Mouse (Mus musculus) left cerebral cortex, postnatal 36 days (tissue): ENCODE measurements around the gene Gm28035. TPM values are rescaled to one million over a fixed set of nuclear protein-coding genes. Genes with fewer than 3 reads are reported as not detected.
A peak's percentile ranks its signal among the peaks of the same experiment; 100 is the strongest.

Source experiments
- DNase-seq, 2 experiments: peaks; one replicate each; pipeline ENCODE4 v3.0.0; 2021 to 2022; ENCODE audit warnings: low spot score in 2 of 2, mixed read lengths in 1 of 2
- intact Hi-C: fragments of 180-260 bp; cut with DNase I; formaldehyde crosslinking; loops from one replicate; pipeline ENCODE4 v1.15.1; 2025
- total RNA-seq, 2 experiments: library from RNA; stranded (reverse); gene quantifications; 2 replicates each; pipeline ENCODE4 v1.2.3; 2021

The Gm28035 gene
- total RNA-seq, 2 experiments from 2014 or later = 7.8 to 13.6 TPM

DNA sequence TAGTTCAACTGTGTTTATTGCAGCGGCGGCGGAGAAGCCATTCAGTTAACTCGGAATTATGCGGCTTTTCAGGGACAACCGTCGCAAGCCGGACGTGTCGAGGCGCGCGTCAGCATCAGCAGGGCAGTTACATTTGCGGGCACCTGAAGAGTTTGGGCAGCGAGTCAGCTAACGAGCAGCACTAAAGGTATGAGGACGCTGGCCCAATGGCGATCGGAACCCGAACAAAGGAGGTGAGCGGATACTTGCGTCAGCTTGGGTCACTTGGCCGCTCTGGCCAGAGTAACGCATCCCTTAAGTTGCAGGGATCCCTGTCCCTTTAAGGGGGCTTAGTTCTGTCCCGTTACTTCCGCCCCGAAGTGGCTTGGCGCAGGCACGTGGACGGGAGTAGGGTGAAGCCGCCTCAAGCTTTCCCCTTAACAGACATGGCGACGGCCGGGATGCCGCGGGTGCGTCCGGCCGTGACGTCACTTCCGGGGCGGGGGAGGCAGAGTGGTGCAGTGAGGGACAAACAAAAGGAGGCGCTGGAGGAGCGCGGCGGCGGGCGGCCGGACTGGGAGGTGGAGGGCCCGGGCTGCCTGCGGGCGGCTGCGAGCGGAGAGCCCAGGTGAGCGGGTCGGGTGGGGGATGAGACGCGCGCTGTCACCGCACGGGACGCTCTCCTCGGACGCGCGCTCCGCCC is 3.0 kb upstream of the Gm28035 start, which contains the start of gene Lrrc8a:
Gene Lrrc8a (plus strand): TSS at position 517 of the 682 bp plus-strand sequence.
- intact Hi-C loops = loop anchor here (1.0 to 10.0 kb wide), 3 partner anchors 31 to 63 kb away; partner anchors contain the start of genes Endog, Kyat1 and Spout1
- peak; percentile 100 for DNase-seq

DNA sequence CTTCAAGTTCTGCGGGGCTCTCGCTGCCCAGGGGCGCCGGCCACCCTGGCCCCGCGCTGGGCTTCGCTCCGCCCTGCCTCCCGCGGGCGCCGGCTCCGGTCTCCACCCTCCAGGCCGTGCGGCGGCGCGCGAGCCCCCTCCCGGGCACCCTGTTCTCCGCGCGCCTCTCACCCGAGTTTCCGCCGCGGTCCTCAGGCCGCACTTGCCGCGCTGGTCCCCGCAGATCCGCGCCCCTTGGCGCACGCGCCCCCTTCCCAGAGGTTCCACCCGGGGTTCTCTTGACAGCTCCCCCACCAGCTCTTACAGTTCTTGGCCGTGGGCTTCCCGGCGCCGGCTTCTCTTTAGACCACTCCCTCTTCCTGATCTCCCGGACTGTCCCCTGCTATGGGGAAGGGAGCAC is 2.5 kb upstream of the Gm28035 start:
- peak; percentile 71 to 73 for DNase-seq
- intact Hi-C loops = loop anchor here (1.0 to 10.0 kb wide), 3 partner anchors 31 to 63 kb away; partner anchors contain the start of genes Endog, Kyat1 and Spout1

DNA sequence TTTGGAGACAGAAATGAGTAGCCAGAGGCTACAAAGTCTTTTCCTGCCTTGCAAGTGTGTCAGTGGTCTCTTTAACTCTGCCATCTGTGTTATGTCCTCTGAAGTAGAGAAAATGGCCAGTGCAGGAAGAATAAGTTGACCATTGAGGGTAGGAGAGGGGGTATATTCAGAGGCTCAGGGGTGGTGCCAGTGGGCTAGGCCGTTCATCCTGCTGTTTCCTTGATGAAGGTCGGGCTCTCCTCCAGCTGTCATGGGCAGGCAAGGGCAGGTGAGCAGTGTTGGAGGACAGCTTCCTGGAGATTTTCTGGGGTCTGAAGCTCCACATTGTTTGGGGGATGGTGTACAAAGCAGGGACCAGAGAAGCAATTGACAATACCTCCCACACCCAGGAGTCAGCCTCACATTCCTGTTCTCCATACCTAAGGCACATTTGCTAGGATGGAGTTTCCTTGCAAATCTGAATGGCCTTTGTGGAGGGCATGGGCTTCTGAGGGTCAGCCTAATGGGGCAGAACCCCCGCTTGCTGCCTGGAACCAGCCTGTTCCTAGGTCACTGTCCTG is 1.4 kb upstream of the Gm28035 start:
- intact Hi-C loops = loop anchor here (10.0 kb wide), 1 partner anchor 64 kb away; the partner anchor contains the start of genes Endog and Spout1
- no peak for DNase-seq

DNA sequence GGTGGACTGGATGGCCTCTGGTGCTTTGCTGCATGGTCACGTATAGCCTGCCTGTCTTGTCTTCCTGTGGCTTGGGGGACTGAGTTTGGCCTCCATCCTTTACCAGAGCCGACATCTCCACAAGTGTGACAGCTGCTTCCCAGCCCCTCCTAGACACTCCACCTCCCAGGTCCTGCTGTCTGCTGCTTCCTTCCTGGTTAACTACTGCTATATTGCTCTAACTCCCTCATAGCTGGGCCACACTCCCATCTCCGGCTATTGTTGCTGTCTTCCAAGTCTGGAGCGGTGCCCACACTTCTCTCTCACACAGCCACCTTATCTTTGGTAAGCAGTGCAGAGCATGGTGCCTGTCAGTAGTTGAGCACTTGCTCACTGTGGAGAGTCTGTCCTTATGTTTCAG is 590 bp upstream of the Gm28035 start:
- intact Hi-C loops = loop anchor here (10.0 kb wide), 1 partner anchor 65 kb away; the partner anchor contains the start of genes Endog and Spout1
- DNase-seq = no peak

DNA sequence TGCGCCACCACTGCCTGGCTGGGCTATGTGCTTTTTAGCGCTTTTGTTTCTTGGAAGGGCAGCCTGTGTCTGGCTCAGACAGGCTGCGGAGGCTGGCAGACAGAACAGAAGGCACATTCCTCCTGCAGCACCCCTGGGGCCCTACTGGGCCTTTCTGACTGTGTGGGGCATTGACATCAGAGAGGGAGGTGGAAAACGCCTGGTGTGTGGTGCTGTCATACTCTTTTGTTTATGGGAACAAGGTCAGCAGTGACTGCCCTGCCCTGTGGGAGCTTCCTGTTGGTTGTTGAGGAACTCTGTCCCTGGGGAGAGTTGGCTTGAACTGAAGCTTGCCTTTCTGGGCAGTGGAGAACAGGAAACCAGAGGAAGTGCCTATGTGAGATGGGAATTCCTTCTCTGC is 2.1 kb downstream of the Gm28035 start:
- no peak for DNase-seq
- intact Hi-C loops = no loop called here

DNA sequence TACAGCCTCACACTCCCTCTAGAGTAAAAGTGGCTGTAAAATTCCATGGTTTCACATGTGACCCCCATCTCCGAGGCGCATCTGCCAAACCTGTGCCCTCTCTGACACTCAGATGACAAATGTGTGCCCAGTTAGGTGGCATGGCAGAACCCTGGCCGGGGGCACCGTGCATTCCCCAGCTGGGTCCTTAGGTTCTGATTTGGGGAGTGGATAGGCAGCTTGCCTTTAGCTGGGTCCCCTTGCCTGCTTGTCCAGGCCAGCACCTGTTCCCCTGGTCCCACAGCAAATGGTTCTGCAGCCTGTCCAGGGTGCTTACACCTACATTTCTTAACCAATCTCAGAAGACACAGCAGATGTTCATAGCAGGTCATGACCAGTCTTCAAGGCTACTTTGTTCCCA is 3.0 kb downstream of the Gm28035 start:
- DNase-seq = no peak
- intact Hi-C loops = no loop called here

DNA sequence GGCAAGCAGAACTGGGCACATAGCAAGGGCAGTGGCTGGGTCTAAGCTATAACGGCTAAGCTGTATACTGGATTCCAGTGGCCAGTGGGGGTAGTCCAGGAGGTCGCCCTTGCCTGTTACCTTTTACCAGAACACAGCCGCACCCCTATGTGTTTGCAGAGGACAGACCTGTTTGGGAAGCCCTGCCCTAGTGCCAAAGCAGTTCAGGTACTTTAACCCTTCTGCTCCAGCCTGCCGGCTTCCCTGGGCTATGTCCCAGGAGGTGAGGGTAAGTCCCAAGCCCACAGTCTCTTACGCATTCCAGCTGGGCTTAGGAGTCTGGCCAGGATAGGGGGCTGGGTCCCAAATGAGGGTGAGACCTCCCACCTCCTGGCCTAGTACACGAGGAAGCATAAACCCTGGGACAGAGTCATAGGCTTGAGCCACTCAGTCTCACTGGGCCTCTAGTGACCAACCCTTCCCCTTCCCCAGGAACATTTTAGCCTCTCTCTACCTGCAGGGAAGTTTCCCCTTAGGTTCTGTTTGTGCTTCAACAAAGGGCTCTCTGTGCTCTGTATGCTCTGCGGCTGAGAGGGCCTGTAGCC is 4.3 kb downstream of the Gm28035 start:
- intact Hi-C loops = no loop called here
- no peak for DNase-seq

DNA sequence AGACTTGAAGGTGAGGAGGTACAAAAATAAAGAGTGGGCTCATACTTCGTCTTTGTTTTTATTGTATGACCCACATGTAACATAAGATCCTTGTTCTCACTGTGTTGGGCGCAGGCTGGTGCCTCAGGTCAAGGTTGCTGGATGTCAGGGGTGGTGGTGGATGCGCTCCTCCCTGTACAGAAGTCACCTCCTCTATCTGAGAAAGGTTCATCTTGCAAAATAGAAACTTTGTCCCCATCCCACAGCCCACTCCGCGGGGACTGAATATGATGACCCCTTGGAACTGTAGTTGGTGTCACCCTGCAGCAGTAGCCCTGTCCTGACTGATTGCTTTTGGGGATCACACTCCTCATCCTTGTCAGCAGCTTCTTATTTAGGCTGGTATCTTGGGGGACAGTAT is 6.7 kb downstream of the Gm28035 start:
- no peak for DNase-seq
- intact Hi-C loops = no loop called here

DNA sequence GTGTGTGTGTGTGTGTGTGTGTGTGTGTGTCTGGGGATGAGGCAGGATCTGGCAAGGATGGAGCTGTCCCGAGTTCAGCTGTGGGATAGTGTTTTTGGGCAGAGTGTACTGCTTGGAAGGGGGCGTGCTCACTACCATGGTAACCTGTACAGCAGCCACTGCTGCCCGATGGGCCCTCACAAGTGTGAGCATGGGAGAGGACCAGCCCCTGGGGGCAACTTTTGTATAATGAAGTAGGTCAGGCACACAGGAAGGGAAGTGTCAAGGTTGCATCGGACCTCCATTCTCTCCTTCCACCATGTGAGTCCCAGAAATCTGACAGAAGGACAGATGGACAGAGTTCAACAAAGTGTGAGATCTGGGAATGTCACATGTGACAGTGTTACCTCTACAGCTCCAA is 7.3 kb downstream of the Gm28035 start:
- DNase-seq = no peak
- intact Hi-C loops = no loop called here

DNA sequence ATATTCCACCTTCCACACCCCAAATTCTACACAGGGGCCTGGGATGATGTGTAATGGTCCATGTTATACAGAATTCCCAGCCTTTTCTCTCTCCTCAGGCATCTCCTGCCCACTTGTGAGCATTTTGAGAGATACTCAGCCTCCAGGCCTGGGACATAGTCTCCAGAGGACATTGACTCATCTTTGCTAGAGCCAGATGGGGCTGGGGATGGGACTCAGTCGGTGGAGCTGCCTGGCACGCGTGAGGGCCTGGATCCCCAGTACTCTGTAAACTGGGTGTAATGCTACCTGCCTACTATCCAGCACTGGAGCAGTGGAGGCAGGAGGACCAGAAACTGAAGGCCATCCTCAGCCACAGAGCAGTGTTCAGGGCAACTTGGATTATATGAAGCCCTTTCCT is 8.8 kb downstream of the Gm28035 start:
- DNase-seq = no peak
- intact Hi-C loops = no loop called here

DNA sequence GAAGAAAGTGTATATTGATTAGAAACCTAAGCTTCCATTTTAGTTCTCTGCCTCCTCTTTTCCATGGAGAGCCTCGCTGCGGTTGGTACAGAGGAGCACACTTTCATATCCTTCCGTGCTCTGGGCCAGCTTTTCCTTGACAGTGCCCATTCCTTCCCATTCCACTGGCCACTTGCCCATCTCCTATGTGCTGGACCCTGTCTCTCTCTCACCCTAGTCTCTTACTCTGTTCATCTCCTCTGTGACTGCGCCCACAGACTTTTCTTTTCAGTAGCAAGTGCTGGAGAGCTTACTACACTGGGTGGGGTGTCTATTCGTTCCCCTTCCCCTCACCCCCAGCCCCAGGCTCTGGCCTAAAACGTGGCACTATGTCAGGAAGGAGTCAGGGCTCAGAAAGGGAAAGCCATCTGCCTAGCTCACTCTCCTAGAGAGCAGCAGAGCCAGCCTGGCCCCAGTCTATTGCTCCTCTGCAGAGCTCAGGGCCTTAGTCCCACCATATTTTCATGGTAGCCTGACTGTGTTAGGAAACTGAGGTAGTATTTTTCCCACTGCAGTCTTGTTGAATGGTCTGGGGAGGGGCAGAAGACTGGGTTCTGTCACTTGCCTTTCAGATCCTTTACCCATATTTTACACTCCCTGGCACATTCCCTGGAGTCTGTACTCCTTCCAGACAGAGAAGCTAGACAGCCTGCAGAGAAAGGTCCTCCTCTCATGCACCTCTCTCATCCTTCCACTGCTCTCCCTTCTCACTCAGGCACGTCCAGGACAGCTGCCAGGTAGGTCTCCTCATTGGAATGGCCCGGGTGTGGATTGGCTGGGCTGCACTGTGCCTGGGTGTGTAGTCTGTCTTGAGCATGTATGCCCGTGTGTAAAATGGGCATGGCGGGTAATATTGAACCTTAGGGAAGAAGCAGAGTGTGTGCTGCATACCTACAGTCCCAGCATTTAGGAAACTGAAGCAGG is 10.1 kb downstream of the Gm28035 start:
- no peak for DNase-seq

DNA sequence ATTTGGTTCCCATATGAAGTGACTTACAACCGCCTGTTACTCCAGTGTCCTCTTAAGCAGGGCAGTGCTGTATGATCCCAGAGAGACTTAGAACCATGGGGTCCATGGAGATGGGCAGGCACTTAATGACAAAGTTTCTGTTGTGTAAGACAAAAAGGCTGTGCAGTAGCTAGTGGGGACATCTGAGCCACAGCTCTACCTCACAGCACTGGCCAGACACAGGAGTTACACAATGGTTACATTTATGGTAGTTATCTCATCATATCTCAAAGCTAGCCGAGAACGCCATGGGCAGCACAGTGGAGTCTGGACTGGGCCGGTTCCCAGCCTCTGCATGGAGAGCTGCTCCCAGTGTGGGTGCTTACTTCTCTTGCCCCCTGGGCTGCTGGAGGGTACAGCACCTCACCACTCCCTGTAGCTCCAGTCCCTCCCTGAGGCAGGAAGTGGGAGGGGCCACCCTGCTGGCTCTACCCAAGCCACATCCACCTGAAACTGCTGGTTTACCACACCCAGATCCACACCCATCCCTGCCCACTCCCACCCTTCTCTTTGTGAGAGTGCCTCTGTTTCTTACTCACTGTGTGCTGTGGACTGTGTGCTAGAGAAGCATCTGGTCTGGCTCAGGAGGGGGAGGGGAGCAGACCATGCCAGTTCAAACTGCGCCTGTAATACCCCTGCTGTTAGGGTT is 11.2 kb downstream of the Gm28035 start:
- intact Hi-C loops = no loop called here
- no peak for DNase-seq

More for the DNA sequence above, 10.1 kb downstream of the Gm28035 start:
- intact Hi-C loops = no loop called here

DNA sequence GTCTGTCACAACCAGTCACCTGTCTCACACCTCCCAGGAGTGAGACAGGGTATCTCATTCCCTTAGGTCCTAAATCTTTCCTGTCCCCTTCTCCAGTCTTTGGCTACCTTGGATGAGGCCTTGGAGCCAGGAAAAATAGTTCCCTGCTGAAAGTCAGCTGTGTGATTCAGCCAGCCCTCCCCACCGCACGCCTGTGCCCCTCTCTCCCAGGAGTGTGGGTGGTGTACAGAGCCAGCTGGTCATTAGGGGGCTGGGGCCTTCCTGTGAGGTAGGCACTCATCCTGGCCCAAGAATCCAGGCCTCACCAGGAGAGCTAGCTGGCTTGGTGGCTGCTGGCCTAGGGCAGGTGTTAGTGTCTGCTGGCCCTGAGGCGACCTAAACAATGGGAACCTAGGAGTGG is 12.2 kb downstream of the Gm28035 start:
- DNase-seq = no peak
- intact Hi-C loops = no loop called here

DNA sequence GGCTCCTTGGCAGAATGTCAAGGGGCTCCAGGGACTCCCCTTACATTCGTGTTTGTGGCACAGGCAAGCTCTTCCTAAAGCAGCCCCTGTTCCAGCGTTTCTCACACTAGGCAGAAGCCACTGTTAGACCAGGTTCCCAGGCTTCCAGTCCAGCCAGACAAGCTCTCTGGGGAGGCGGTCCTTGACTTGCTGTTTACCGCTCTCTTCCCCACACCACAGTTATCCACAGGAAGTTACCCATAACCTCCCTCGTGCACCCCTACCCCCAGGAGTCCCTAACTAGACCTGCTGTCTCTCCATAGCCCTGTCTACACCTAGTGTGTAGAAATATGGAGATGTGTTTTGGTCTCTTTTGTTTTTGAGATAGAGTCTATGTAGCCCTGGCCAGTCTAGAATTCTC is 13.4 kb downstream of the Gm28035 start:
- no peak for DNase-seq

DNA sequence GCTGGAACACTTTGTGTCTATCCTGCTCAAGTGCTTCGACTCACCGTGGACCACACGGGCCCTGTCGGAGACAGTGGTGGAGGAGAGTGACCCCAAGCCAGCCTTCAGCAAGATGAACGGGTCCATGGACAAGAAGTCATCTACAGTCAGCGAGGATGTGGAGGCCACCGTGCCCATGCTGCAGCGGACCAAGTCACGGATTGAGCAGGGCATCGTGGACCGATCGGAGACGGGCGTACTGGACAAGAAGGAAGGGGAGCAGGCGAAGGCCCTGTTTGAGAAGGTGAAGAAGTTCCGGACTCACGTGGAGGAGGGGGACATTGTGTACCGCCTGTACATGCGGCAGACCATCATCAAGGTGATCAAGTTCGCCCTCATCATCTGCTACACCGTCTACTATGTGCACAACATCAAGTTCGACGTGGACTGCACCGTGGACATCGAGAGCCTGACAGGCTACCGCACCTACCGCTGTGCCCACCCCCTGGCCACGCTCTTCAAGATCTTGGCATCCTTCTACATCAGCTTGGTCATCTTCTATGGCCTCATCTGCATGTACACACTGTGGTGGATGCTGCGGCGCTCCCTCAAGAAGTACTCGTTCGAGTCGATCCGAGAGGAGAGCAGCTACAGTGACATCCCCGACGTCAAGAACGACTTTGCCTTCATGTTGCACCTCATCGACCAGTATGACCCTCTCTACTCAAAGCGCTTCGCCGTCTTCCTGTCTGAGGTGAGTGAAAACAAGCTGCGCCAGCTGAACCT is 15.4 kb downstream of the Gm28035 start:
- DNase-seq = no peak
- intact Hi-C loops = no loop called here

More for the DNA sequence above, 13.4 kb downstream of the Gm28035 start:
- intact Hi-C loops = no loop called here

DNA sequence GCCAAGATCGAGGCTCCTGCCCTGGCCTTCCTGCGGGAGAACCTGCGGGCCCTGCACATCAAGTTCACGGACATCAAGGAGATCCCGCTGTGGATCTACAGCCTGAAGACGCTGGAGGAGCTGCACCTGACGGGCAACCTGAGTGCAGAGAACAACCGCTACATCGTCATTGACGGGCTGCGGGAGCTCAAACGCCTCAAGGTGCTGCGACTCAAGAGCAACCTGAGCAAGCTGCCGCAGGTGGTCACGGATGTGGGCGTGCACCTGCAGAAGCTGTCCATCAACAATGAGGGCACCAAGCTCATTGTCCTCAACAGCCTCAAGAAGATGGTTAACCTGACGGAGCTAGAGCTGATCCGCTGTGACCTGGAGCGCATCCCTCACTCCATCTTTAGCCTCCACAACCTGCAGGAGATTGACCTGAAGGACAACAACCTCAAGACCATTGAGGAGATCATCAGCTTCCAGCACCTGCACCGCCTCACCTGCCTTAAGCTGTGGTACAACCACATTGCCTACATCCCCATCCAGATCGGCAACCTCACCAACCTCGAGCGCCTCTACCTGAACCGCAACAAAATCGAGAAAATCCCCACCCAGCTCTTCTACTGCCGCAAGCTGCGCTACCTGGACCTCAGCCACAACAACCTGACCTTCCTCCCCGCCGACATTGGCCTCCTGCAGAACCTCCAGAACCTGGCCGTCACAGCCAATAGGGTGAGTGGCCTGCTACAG is 16.4 kb downstream of the Gm28035 start:
- DNase-seq = no peak
- intact Hi-C loops = no loop called here

DNA sequence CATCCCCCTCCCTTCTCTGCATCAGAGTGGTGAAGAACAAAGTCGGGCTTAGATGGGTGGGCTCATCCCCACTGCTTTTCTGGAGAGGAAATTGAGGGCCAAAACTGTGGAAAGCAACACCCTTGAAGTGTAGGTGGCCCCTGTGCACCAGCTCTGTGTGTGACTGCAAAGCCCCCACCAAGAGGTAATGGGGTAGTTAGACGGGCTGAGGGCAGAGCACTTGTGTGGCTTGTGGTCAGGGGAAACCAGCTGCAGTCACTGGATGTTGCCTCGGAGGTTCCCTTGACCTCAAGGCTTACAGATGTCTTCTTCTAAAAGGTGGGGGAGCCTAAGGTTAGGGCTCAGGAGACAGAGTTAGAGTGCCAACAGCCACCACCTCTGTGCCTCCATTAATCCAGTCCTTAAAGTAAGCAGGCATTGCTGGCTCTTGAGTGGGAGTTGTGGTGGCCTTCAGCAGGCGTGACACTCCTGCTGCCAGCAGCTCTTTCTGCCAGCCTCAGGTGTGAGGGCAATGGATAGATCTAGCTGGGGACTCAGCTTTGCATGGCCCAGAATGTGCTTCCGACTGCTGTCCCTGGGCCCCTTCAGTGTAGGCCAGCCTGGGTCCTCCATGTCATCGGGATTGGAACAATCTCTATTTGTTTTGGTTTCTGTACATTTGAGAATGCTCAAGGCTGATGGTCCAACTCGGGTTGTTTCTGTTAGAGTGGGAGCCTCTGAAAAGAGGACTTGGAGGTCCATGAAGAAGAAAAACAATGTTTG is 17.5 kb downstream of the Gm28035 start:
- intact Hi-C loops = no loop called here

More for the DNA sequence above, 17.5 kb downstream of the Gm28035 start:
- DNase-seq = no peak
